Mouse (Mus musculus) neural tube, embryonic 14.5 days (tissue): ENCODE results near the gene Rsf1. TPM values are rescaled to one million over a fixed set of nuclear protein-coding genes. Genes with fewer than 3 reads are reported as not detected.

Experiments used
- ATAC-seq: fragments of 200-750 bp; cut with Nextera tagmentation; 2 replicates; pipeline ENCODE4 v1.8.0; 2017; ENCODE audit warnings: low read depth, mild to moderate bottlenecking, moderate TSS enrichment, moderate library complexity
- H3K27ac ChIP-seq: fragments of 300-500 bp; sonication (generic); 2 replicates; pipeline ENCODE4 v1.5.1; 2014; ENCODE audit warnings: low read depth, mild to moderate bottlenecking, control low read depth, low read length, moderate library complexity, mixed read lengths
- H3K27me3 ChIP-seq: fragments of 300-500 bp; sonication (generic); 2 replicates; pipeline ENCODE4 v1.6.1; 2014; ENCODE audit warnings: low read length; ENCODE audit not compliant: control insufficient read depth, insufficient read depth
- H3K36me3 ChIP-seq: fragments of 300-500 bp; sonication (generic); 2 replicates; pipeline ENCODE4 v1.6.1; 2014; ENCODE audit warnings: low read length, mixed read lengths; ENCODE audit not compliant: control insufficient read depth, insufficient read depth
- H3K4me1 ChIP-seq: fragments of 300-500 bp; sonication (generic); 2 replicates; pipeline ENCODE4 v1.6.1; 2014; ENCODE audit warnings: low read length; ENCODE audit not compliant: control insufficient read depth, insufficient read depth
- H3K4me2 ChIP-seq: fragments of 300-500 bp; sonication (generic); 2 replicates; pipeline ENCODE4 v1.6.1; 2014; ENCODE audit warnings: mild to moderate bottlenecking, low read depth, low read length, control low read depth
- H3K4me3 ChIP-seq: fragments of 300-500 bp; sonication (generic); 2 replicates; pipeline ENCODE4 v1.5.1; 2014; ENCODE audit warnings: low read depth, low read length, control low read depth, mixed read lengths
- H3K9ac ChIP-seq: fragments of 300-500 bp; sonication (generic); replicated peaks from 2 replicates; pipeline ENCODE4 v1.6.1; 2014; ENCODE audit warnings: low read depth, mild to moderate bottlenecking, control low read depth, low read length, mixed read lengths
- H3K9me3 ChIP-seq: fragments of 300-500 bp; sonication (generic); 2 replicates; pipeline ENCODE4 v1.6.1; 2016; ENCODE audit warnings: low read length; ENCODE audit not compliant: control insufficient read depth
- WGBS: fragments of 180-500 bp; shearing (Covaris S2); extraction: QIAGEN DNeasy Blood & Tissue Kit; methylation state at CpG from one replicate; pipeline ENCODE4 v1.1.7; 2014; 5-methylcytosine and 5-hydroxymethylcytosine counted together
- polyA plus RNA-seq: library from polyadenylated mRNA; unstranded; fragments of >200 nt; fragmentation: Nextera tagmentation; extraction: Ambion mirVana; gene quantifications from 2 replicates; pipeline ENCODE4 v1.2.1, GENCODE M21; 2014

Gene Rsf1
- polyA plus RNA-seq, 1 experiment from 2014 or later: 29.3 TPM

DNA sequence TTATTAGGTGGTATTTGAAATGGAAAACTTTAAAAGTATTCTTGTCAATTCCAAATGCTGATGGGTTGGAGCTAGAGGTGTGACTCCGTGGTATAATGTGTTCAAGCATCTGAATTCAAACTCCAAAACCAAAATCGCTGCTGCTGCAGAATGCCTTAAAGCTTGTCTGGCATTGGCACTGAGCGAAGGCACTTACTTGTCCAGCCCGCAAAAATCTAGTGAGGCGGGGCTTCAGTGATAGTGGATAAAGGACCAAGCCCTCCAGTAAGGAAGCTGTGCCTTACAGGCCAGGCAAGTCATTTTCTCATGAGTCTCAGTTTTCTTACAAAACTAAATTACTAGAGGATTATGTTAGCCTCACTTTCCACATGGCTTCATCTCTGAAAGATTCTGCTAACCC lies 128.1 kb downstream of the Rsf1 start:
- WGBS: 94% methylated on average over 5 of the region's 5 CpGs
- no peak overlapping the region for H3K4me2 ChIP-seq
- no peak for ATAC-seq

DNA sequence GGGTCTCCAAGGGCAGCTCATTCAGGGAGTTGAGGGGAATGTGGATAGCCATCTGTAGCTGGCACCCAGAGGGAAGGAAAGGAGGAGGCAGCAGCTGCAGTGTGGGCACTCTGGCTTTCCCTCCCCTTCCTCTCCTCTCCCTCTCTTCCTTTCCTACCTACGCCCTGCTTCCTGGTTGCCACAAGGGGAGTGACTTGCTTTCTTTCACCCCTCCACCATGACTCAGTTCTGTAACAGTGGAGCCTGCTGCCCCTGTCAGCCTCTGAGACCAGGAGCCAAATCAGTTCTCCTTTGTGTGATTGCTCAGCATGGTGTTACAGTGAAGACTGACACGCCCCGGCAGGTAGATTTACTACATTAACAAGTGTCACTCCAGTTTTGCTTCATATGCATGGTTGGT lies 129.5 kb downstream of the Rsf1 start:
- Histone ChIP-seq H3K4me1 (no peaks in the 10 kb centered on the region), H3K9ac (no peak overlapping the region), H3K27me3 (no peaks in the 10 kb centered on the region), H3K4me2 (no peak overlapping the region), H3K9me3 (no peaks in the 10 kb centered on the region), H3K27ac (no peak overlapping the region), H3K36me3 (peaks cover 16% of the 10 kb centered on the region; the same call in 1 of the 2 replicates), H3K4me3 (no peak overlapping the region)
- 88% methylated on average over 3 of the region's 3 CpGs for WGBS
- no peak for ATAC-seq

More for the DNA sequence above, 128.1 kb downstream of the Rsf1 start:
- H3K27ac ChIP-seq: no peak overlapping the region
- no peaks in the 10 kb centered on the region for H3K27me3 ChIP-seq
- no peak overlapping the region for H3K4me3 ChIP-seq
- no peaks in the 10 kb centered on the region for H3K4me1 ChIP-seq
- H3K9ac ChIP-seq: no peak overlapping the region
- no peaks in the 10 kb centered on the region for H3K9me3 ChIP-seq
- peaks cover 9% of the 10 kb centered on the region; the same call in 1 of the 2 replicates for H3K36me3 ChIP-seq

DNA sequence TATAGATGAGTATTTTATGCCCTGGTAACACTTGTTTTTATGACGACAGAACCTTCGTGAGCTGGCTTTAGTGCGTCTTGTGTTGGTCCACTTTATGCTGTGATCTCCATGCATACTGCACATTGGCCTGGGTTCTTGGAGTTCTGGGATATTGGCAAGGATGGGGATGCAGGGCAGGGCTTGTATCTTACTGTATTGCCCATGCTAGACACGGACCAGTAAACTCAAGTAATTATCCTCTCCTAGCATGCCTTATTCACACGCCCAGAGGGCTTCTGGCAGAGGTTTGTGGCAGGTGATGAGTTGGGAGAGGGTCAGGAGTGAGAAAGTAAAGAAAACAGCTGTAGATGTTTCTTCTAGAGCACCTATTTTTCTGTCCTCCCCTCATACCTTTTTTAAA lies 135.0 kb downstream of the Rsf1 start:
- WGBS: 96% methylated on average over 5 of the region's 5 CpGs
- no peak overlapping the region for H3K27ac ChIP-seq

DNA sequence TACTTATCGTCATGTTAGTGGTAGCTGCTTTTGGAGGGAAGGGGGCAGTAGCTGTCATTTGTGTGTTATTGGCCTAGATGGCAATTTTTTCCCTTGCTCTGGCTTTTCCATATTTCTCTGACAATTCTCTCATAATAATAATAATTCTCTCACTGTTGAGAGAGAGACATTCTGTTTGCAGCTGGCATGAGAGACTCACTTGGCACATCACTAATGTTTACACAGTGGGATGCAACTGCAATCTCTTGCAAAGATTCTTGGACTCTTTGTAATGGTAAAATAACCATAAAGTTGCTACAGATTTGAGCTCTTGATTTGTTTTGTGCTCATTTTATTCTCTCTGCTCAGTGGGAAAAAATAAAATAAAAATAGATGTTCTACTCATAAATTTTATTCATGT lies 137.6 kb downstream of the Rsf1 start:
- H3K36me3 ChIP-seq: peaks cover 38% of the 10 kb centered on the region
- 96% methylated on average over 1 of the region's 1 CpGs for WGBS

More for the DNA sequence above, 135.0 kb downstream of the Rsf1 start:
- Histone ChIP-seq H3K4me1 (no peaks in the 10 kb centered on the region), H3K4me3 (no peak overlapping the region), H3K9ac (no peak overlapping the region), H3K36me3 (peaks cover 36% of the 10 kb centered on the region), H3K4me2 (no peak overlapping the region), H3K9me3 (no peaks in the 10 kb centered on the region), H3K27me3 (no peaks in the 10 kb centered on the region)
- no peak for ATAC-seq

DNA sequence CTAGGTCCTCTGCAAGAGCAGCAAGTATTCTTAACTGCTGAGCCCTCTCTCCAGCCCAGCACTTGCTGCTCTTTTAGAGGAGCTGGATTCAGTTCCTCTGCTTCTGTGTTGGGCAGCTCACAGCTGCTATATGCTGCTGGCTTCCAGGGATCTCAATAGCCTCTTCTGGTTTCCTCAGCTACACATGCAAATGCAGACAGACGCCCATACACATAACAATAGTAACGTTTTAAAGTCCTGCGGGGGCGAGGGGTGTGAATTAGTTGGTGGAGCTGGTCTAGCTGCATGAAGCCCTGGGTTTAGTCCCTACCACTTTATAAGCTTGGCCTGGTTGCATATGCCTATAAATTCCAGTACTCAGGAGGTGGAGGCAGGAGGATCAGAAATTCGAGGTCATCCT lies 139.4 kb downstream of the Rsf1 start:
- no peak overlapping the region for H3K4me3 ChIP-seq
- H3K27ac ChIP-seq: no peak overlapping the region
- no peak overlapping the region for H3K4me2 ChIP-seq
- peaks cover 28% of the 10 kb centered on the region for H3K36me3 ChIP-seq
- H3K9me3 ChIP-seq: no peaks in the 10 kb centered on the region
- H3K27me3 ChIP-seq: no peaks in the 10 kb centered on the region
- H3K4me1 ChIP-seq: no peaks in the 10 kb centered on the region
- no peak overlapping the region for H3K9ac ChIP-seq
- no peak for ATAC-seq
- 65% methylated on average over 5 of the region's 5 CpGs for WGBS

More for the DNA sequence above, 137.6 kb downstream of the Rsf1 start:
- H3K27ac ChIP-seq: no peak overlapping the region
- H3K4me2 ChIP-seq: no peak overlapping the region
- no peak overlapping the region for H3K4me3 ChIP-seq
- no peaks in the 10 kb centered on the region for H3K27me3 ChIP-seq
- no peak overlapping the region for H3K9ac ChIP-seq
- no peaks in the 10 kb centered on the region for H3K9me3 ChIP-seq
- no peaks in the 10 kb centered on the region for H3K4me1 ChIP-seq
- ATAC-seq: no peak

DNA sequence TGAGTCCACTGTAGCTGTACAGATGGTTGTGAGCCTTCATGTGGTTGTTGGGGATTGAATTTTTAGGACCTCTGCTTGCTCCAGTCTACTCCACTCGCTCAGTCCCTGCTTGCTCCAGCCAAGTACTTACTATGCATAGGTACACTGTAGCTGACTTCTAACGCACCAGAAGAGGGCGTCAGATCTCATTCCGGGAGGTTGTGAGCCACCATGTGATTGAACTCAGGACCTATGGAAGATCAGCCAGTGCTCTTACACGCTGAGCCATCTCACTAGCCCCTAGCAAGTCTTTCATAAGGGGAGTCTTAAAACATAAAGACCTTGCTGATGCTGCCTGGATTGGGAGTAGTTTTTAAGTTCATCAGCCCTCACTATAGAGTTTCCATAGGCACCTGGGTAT lies 140.4 kb downstream of the Rsf1 start:
- H3K36me3 ChIP-seq: peaks cover 21% of the 10 kb centered on the region
- H3K4me3 ChIP-seq: no peak overlapping the region
- 80% methylated on average over 5 of the region's 5 CpGs for WGBS
- no peak overlapping the region for H3K9ac ChIP-seq
- no peak for ATAC-seq
- H3K4me2 ChIP-seq: no peak overlapping the region
- H3K9me3 ChIP-seq: no peaks in the 10 kb centered on the region
- H3K27ac ChIP-seq: no peak overlapping the region
- H3K4me1 ChIP-seq: no peaks in the 10 kb centered on the region
- no peaks in the 10 kb centered on the region for H3K27me3 ChIP-seq

DNA sequence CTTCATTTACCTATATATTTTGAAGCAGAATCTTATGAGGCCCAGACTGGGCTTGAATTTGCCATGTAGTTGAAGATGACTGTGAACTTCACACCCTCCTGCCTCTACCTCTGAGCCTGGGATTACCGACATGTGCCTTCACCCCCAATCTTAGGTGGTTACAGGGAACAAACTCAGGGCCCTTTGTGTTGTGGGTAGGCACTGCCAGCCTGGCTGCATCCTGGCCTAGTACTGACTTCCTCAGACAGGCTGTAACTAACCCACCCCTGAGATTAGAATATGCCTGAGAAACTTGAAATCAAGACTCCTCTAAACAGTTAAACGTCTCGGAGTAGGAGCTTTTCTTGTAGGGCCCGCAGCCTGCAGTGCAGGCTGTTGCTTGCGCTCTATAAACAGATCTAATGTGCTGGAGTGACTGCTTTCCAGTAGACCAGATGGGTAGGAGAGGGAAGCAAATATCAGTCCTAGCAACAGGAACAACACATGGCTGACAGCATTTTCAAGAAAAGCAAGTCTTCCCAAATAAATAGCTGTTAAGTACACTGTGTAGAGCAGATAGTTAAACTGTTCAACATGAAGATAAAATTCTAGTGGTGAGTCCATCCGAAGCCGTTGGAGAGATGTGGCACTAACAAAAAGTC lies 142.7 kb downstream of the Rsf1 start:
- Histone ChIP-seq H3K27me3 (no peaks in the 10 kb centered on the region), H3K9ac (no peak overlapping the region), H3K27ac (no peak overlapping the region), H3K36me3 (peaks cover 14% of the 10 kb centered on the region), H3K4me1 (no peaks in the 10 kb centered on the region), H3K9me3 (no peaks in the 10 kb centered on the region), H3K4me2 (no peak overlapping the region), H3K4me3 (no peak overlapping the region)
- WGBS: 91% methylated on average over 7 of the region's 7 CpGs
- ATAC-seq: no peak

DNA sequence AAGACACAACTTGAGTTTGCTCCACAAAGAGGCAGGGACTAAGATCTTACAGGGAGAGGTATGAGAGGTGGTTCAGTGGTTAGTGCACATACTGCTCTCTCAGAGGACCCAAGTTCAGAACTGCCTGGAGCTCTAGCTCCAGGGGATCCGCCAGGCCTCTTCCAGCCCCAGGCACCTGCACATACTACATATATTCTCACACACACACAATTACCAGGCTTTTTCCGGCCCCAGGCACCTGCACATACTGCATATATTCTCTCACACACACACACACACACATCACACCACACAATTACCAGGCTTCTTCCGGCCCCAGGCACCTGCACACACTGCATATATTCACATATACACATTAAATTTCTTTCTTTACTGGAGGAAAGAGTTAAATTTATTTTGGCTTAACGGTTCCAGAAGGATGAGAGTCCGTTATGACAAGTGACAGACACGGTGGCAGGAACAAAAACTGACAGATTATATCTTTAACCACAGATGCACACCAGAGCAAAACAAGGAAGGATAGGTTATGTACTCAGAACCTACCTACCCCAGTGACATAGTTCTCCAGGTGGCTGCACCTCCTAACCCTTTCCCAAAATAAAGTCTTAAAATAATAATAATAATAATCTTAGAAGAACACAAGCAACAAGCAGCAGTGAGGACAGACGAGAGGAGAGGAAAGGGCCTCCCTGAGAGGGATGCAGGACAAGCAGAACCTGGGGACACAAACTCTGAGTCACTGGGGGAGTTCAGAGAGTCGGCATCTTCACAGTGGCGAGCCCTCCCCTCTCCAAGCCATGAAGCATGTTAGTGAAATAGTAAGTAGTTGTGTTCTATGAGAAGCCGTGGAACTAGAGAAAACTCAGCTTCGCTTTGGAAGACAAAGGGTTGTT lies 144.2 kb downstream of the Rsf1 start:
- Histone ChIP-seq H3K4me2 (no peak overlapping the region), H3K4me3 (no peak overlapping the region), H3K9ac (no peak overlapping the region), H3K36me3 (peaks cover 9% of the 10 kb centered on the region), H3K4me1 (no peaks in the 10 kb centered on the region), H3K27ac (no peak overlapping the region), H3K27me3 (no peaks in the 10 kb centered on the region), H3K9me3 (no peaks in the 10 kb centered on the region)
- WGBS: 95% methylated on average over 11 of the region's 11 CpGs
- no peak for ATAC-seq

DNA sequence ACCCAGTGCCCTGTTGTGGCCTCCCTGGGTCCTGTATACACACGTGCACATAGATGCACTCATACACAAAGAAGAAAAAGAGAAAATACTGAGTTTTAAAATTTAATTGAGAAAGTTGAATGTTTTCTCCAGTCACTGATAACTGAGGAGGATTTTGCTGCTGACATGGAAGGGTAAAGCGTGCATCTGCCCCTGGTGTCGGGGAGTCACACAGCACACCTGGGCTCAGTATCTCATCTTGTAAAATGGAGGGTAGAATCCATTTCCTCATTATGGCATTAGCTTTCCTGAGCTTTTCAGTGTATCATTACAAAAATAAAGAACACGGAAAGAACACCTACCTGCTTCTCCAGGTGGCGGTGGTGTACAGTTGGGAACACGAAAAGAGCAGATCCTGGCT lies 145.7 kb downstream of the Rsf1 start:
- Histone ChIP-seq H3K4me1 (no peaks in the 10 kb centered on the region), H3K4me3 (no peak overlapping the region), H3K9ac (no peak overlapping the region), H3K27ac (no peak overlapping the region), H3K9me3 (no peaks in the 10 kb centered on the region), H3K36me3 (peaks cover 5% of the 10 kb centered on the region), H3K27me3 (no peaks in the 10 kb centered on the region), H3K4me2 (no peak overlapping the region)
- 97% methylated on average over 6 of the region's 6 CpGs for WGBS
- no peak for ATAC-seq
